Mouse (Mus musculus) embryo, embryonic 11 days (tissue): ENCODE measurements around the gene Folh1.
A peak's percentile ranks its signal among the peaks of the same experiment; 100 is the strongest.
"Not testable (repeated sequence)": the region's sequence is repeated elsewhere in the genome, so short reads cannot be mapped to it uniquely, and the experiment has no call there.

ENCODE experiments used
- DNase-seq: peaks from one replicate; pipeline ENCODE4 v3.0.0-alpha.2; 2015

Folh1 gene

DNA sequence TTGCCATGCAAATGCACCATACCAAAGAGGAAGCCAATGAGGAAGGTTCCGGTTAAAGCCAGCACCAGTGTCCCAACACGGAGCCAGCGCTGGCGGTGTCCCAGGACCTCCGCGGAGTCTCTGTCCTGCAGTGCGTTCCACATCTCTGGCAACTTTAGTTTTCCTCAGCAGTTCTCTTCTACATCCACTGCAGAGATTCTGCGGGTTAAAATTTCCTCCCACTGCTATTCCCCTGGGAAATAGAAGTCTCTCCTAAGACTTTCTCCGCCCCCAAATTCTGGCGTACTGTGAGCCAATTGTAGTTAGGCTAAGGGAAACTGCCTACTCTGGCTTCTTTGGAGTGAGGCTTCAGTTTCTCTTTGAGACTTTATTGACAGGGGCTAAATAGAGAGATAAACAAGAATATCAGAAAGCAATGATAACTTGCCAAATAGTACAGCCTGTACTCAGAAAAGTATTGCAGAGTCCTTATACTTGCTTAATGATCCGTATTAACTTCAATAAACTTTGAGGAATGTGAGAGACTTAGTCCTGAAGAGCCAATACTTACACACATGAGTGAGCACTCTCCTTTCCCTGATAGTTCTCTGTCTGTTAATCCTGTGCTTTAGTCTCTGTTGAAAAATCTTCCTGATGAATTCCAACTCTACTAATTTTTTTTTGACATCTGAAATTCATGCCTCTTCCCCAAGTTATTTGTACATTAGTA, at the start of gene Folh1:
Gene Folh1 (minus strand): TSS at position 327 of the 709 bp plus-strand sequence.
- peak; percentile 61 for DNase-seq

DNA sequence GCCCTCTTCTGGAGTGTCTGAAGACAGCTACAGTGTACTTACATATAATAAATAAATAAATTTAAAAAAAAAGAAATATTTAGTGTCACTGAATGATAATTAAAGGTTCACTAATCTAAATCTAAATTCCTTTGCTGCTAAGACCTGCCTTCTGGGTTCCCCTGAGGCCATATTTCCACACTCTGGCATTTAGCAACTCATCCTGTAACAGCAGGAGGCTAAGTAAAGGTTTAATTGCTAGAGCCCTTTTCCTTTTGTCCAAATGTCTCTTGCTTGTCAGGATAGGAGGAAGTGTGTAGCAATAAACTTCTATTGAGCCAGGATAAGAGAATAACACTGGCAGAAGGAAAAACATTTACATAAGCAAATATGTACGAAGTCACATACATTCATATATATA, 40.7 kb upstream of the Folh1 start:
- DNase-seq: no peak

DNA sequence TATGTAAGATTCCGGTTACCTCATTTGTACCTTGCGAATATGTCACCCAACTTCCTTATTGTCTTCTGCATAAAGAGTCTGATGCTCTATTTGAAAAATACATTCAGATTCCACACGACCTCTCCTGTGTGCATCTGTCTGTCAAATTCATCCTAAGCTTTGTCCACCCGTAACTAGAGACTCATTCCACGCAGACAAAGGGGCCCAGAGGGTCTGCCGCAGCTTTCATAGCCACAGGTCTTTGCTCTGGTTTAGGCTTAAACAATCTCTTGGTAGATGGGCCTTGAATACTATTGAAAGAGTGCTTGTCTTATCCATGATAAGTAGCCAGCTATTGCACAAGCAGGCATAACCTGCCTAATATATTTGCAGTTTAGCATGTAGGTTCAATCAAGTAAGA, 40.0 kb upstream of the Folh1 start:
- not testable (repeated sequence) for DNase-seq

DNA sequence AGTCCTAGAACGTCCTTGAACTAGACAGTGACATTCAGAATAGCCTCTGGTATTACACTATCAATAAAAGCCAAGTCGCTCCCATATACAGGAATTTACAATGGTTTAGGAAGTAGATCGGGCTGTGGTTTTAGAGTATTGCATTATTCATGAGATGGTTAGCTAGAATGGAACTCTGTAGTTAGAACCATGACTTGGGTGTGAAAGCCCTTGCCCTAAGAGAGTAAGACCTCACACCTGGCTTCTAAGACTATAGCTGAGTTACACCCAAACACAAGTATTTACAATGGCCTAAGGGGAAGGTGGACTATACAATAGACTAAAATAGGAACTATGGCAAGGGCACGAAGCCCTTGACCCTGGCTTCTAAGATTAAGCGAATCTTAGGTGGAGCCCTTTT, 39.5 kb upstream of the Folh1 start:
- DNase-seq: not testable (repeated sequence)

DNA sequence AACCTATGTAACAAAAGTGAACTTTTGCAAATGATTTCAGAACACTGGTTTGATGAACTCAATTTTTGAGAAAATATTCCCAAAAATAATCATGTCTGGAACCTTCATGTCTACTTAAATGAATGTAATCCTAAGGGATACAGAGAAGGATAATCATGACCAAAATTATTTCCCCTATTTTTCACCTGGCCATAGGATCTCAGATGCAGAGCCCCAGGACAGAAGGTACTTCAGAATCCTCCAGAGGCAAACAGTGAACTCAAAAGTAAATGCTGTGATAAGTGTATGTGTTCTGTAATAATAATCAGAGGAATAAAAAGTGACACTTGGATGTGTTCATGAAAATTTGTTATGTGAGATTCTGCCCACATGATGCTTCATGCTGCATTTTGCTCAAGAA, 19.0 kb upstream of the Folh1 start, which contains the start of gene Vmn2r77:
Gene Vmn2r77 (plus strand): TSS at position 301 of the 400 bp plus-strand sequence.
- no peak for DNase-seq

DNA sequence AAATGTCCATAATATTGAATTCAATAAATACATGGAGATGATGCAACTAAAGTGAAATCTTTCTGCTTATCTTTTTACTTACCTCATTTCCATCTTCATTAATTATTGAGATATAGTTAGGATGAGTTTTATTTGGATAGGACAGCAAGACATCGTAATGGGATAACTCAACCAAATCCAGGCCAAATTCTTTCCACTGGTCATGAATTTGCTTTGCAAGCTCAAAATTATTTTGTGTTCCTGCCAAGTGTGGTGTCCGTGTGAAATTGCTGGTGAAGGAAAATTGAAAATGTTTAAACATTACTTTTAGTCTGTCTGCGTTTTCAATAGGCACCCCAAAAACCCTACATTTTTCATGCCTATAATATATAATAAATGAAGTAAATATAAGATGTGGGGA, 4.1 kb downstream of the Folh1 start:
- DNase-seq: no peak

DNA sequence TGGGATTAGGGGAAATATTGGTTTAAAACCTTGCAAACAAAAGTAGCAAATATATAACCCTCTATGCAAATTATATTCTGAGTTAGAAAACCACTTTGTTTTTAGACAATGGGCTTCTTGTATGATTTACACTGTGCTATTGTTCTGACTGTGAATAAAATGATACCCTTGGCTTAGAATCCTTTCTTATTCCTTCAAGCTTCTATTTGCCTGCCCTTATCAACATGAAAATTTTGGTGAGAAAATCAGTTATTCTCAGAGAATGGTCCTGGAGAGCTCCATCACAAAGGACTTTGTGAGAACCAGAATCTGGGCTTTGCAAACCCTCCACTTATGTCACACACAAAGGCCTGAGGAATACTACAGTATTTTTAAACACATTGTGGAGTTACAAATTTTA, 11.1 kb downstream of the Folh1 start:
- no peak for DNase-seq

DNA sequence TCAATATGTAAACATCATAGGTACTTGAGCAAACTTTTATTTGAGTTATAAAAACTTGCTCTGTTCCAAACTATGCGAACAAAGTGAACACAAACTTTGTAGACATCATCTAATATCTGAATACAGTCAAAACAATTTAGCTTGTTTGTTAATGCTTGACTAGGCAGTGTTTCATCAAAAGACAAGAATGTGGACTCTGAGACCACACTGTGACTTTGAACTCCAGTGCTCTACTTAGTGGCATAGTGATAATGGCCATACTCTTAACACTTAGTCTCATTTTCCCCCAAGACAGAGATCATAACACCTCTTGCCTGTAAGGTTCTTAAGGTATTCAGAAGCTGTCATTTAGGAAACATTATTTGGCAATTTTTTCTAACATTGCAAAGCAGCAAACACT, 15.0 kb downstream of the Folh1 start:
- no peak for DNase-seq

DNA sequence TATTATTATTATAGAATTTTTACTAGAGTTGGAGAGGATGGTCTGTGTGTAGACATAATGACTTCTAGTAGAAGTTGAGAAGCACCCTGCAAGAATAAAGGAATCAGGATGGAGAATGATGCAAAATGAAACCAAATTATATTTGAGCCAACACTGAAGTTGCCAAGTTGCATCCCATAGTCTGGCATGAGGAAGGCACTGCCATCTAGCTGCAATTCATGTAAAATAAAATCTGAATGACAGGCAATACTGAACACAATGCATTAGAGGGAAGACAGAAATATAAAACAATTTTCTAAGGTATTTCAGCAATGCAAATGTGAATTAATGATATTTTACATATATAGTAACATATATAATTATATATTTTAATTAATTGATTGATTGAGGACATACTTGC, 50.7 kb downstream of the Folh1 start:
- DNase-seq: no peak

DNA sequence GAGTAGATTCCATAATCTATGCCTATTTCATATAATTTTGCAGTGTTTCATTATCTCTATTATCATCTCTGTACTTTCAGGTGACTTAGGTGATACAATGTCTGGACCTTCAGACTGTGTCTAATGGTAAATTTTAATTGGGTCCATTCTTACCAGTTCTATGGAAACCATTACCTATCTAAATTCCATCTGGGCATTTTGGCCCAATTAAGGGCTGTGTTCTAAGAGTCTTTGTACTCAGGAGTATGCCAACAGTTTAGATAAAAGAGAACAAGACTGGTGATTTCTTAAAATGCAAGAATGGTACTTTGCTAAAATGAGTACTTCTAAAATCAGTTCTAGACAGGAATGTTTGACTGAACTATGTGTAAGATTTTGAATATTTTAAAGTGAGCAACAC, 87.7 kb downstream of the Folh1 start, which contains the start of gene Olfr292:
Gene Olfr292 (plus strand): TSS at position 301 of the 400 bp plus-strand sequence.
- DNase-seq: no peak
